Mouse (Mus musculus): ENCODE results near the gene Vip. TPM values are rescaled to one million over a fixed set of nuclear protein-coding genes. Genes with fewer than 3 reads are reported as not detected.

Gene Vip
- total RNA-seq, 2 experiments from 2014 or later = 8.0 to 9.1 TPM

Other genes with a start within 250 kb of the Vip start
- gene Syne1, start 87.7 kb upstream of the Vip start, total RNA-seq (2021) = 100 to 1,000 TPM; 126 to 137 TPM
- gene Myct1, start 45.4 kb upstream of the Vip start, total RNA-seq (2021) = 1 to 10 TPM; 1.0 to 1.3 TPM
- gene Fbxo5, start 166.4 kb downstream of the Vip start, total RNA-seq (2021) = 1 to 10 TPM; 2.4 to 2.5 TPM
- 10 to 100 TPM in 1 of 2 experiments, 1 to 10 TPM in 1; 9.3 to 11.3 TPM for gene Mtrf1l, start 184.7 kb downstream of the Vip start, total RNA-seq (2021)

Measured in layer of hippocampus, postnatal 10 days (tissue).